Mouse (Mus musculus): ENCODE results near the gene Lipc.

Lipc gene

DNA sequence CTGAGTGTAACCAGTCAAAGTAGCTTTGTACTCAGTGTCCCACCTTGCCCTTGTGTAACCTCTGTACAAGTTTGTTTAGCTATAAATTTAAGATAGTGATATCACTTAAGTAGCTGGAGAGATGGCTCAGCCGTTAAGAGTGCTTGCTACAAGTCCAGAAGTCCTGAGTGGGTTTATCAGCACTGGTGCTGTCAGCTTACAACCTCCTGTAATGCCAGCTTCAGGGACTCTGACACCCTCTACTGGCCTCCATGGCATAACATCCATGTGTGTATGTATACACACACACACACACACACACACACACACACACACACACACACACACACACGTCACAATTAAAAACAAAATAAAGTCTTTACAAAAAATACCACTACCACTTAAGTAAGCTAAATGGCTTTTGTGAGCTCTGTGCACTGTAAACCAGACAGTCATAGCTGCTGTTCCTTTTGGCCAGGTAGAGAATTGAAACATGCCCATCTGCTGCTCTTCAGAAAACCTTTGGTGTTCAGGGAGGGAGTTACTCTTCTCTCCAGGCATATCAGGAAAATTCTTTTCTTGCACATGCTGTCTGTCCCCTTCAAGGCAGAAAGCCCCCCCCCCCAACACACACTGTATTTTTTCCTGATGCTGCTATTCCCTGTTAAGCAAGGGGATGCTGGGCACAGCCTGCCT lies 10.9 kb upstream of the Lipc start:
- ChIA-PET CTCF (interaction anchor here in 3 of 4 experiments (0.5 to 0.7 kb wide), 7 partner anchors 35 to 1656 kb away, joined by 3 to 11 read pairs (median 4); no protein-coding TSS in a partner anchor), POLR2A (interaction anchor here in 1 of 4 experiments (0.6 kb wide), 1 partner anchor 359 kb away, joined by 3 read pairs; no protein-coding TSS in a partner anchor)

DNA sequence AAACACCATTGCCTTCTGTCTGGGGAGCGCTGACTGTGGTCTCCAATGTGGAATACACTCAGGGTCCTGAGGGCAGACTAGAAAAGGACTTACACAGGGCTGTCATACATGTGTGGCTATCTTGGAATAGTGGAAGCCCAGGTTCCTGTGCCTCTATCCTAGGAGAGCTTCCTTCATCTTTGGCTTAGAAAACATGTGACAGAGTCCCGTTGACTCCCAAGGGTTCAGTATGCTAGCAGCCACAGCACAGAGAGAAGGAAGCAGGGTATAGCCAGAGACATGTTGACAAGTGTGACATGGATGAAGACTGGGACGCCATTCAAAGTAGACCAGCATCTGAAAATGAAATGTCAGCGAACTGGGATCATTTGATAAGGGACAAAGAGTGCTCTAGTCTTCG lies 8.3 kb upstream of the Lipc start:
- CTCF ChIA-PET: no interaction called here
- POLR2A ChIA-PET: interaction anchor here in 1 of 4 experiments (0.6 kb wide), 1 partner anchor 112 kb away, joined by 3 read pairs; no protein-coding TSS in a partner anchor

DNA sequence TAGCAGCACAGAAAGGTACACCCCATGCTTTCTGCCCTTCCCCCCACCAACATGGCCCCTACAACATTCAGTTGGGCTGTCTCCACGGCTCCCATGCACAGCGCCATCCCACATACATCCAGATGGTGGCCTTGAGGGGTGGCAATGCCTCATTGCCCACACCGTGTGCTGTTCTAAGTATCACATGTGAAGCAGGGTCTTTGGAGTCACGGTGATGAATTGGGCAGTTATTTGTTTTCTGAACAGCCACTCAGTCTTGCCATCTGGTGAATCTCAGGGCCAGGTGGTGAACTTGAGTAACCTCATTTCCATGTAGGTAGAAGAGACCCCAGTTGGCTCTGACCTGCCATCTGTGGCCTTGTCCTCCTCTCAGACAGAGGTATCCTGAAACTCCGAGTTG lies 7.8 kb upstream of the Lipc start:
- CTCF ChIA-PET: no interaction called here
- POLR2A ChIA-PET: no interaction called here

GRCm38 (mm10) chr9:70959447-70959846 lies 7.4 kb upstream of the Lipc start:
- CTCF ChIA-PET: no interaction called here
- POLR2A ChIA-PET: no interaction called here

DNA sequence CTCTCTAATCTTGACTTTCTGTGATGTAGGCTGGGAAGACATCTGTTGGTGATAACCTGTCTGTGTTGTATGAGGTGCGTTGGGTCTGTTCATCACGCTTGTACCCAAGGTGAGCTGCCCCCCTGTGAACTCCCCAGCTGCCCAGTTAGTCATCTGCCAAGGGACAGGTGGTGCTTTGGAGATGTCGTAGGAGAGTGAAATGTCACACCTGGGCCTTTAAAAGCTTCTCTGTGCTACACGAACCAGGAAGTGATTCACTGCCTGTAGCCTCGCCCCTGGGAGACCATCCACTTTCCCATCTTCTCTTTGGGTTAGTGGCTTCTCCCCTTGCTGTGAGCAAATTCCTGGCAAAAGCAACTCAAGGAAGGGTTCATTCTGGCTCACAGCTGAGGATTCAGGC lies 6.4 kb upstream of the Lipc start:
- CTCF ChIA-PET: no interaction called here
- POLR2A ChIA-PET: interaction anchor here in 1 of 4 experiments (0.8 kb wide), 1 partner anchor 301 kb away, joined by 4 read pairs; no protein-coding TSS in a partner anchor

- ChIA-PET CTCF (interaction anchor here in 1 of 4 experiments (0.6 kb wide), 2 partner anchors 46 to 346 kb away, joined by 3 to 10 read pairs; no protein-coding TSS in a partner anchor), POLR2A (interaction anchor here in 1 of 4 experiments (0.8 kb wide), 1 partner anchor 300 kb away, joined by 4 read pairs; no protein-coding TSS in a partner anchor)
These were observed 5.7 kb upstream of the Lipc start for GRCm38 (mm10) chr9:70957717-70958116.

GRCm38 (mm10) chr9:70954226-70954625 lies 2.2 kb upstream of the Lipc start:
- POLR2A ChIA-PET: interaction anchor here in 1 of 4 experiments (0.6 kb wide), 1 partner anchor 1988 kb away, joined by 4 read pairs; no protein-coding TSS in a partner anchor
- CTCF ChIA-PET: no interaction called here

DNA sequence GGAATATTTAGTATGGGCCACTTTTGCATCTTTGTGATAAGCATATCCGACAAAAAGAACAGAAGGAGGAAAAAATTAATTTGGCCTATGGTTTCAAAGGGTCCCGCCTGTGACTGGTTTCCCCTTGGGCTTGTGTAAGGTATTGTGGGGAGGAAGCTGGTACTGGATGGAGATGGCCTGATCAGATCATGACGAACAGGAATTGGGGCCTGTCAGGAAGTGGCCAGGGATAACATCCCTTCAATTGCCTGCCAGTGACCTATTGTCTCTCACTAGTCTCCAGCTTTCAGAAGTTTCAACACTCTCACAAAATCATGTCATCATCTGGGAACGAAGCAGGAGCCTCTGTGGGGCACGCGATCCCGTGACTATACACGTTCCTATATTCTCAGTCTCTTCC lies 2.7 kb downstream of the Lipc start:
- ChIA-PET CTCF (no interaction called here), POLR2A (interaction anchor here in 1 of 4 experiments (0.6 kb wide), 1 partner anchor 17 kb away, joined by 3 read pairs; no protein-coding TSS in a partner anchor)

- ChIA-PET POLR2A (interaction anchor here in 1 of 4 experiments (0.6 kb wide), 1 partner anchor 15 kb away, joined by 9 read pairs; no protein-coding TSS in a partner anchor), CTCF (no interaction called here)
These were observed 4.7 kb downstream of the Lipc start for GRCm38 (mm10) chr9:70947312-70947711.

DNA sequence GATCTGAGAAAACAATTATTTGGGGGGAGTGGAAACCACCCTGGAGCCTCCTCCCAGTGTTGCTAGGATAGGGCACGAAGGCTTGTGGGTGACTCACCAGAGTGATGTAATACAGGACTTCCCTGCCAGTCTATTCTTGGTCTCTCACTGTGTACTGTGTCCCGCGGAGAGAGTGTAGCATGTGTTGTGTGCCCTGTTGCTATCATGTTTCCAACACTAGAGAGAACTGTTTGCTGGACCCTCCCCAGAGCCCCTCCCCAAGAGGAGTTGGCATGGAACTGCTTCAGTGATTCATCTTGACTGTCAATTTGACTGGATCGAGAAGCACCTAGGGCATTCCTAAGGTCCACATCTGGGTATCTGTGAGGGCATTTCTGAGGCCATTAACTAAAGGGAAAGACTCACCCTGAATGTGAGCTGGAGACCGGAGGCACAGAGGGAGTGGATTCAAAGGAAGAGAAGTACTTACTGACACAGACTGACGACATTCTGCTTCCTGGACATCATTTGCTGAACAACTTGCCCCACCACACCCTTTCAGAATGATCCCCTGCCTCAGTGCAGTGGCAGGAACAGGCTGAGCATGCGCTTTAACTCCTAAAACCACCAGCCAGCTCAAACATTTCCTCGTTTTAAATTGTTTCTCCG lies 9.2 kb downstream of the Lipc start:
- ChIA-PET CTCF (no interaction called here), POLR2A (no interaction called here)

- CTCF ChIA-PET: interaction anchor here in 1 of 4 experiments (0.6 kb wide), 1 partner anchor 8 kb away, joined by 3 read pairs; no protein-coding TSS in a partner anchor
- POLR2A ChIA-PET: interaction anchor here in 1 of 4 experiments (0.6 kb wide), 1 partner anchor 1265 kb away, joined by 3 read pairs; no protein-coding TSS in a partner anchor
These were observed 12.1 kb downstream of the Lipc start for GRCm38 (mm10) chr9:70939752-70940501.

DNA sequence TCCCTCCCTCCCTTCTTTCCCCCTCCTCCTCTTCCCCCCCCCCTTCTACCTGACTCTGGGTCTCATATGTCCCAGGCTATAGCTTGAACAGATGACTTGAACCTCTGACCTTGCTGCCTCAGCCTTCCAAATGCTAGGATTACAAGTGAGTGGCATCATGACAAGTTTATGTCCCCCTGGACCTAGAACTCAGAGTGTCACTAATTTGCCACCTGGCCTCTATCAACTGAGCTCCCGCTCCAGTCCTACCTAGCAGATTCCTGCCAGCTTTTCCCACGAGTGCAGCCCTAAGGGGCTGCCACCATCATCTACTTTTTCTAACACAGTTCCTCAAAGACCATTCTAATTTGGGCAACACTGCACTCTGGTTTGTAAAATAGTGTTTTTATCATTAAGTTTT lies 13.2 kb downstream of the Lipc start:
- ChIA-PET POLR2A (interaction anchor here in 2 of 4 experiments (0.5 kb wide), 2 partner anchors 11 to 522 kb away, joined by 3 to 5 read pairs; no protein-coding TSS in a partner anchor), CTCF (interaction anchor here in 1 of 4 experiments (1.1 kb wide), 1 partner anchor 9 kb away, joined by 3 read pairs; no protein-coding TSS in a partner anchor)

DNA sequence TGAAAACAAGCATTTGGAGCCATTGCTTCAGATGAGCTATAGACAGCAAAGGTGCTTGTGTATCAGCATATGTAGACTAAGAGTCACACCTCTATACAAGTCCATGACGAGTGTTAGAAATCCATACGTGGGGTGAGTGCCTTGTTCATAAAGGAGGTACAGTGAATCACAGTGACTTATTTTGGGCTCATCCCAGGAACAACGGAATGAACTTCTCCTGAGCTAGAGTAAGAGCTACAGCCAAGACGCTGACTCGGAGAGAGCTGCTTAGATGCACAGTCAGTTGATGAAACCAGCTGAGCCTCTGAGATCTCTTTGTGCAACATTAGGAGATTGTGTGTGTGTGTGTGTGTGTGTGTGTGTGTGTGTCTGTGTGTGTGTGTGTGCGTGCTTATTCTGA lies 13.9 kb downstream of the Lipc start:
- ChIA-PET POLR2A (interaction anchor here in 3 of 4 experiments (0.5 to 1.1 kb wide), 3 partner anchors 11 to 1737 kb away, joined by 3 to 5 read pairs (median 4); no protein-coding TSS in a partner anchor), CTCF (interaction anchor here in 1 of 4 experiments (1.1 kb wide), 1 partner anchor 8 kb away, joined by 3 read pairs; no protein-coding TSS in a partner anchor)

GRCm38 (mm10) chr9:70934587-70935295 lies 17.3 kb downstream of the Lipc start:
- ChIA-PET CTCF (no interaction called here), POLR2A (no interaction called here)

GRCm38 (mm10) chr9:70930641-70931020 lies 21.4 kb downstream of the Lipc start:
- ChIA-PET CTCF (interaction anchor here (0.5 to 1.1 kb wide), 18 partner anchors 8 to 484 kb away, joined by 3 to 7 read pairs (median 4); partner anchors contain the start of genes Adam10 (in 1 of the 4), Lipc (in 1 of the 4) and Mindy2 (in 1 of the 4)), POLR2A (no interaction called here)

GRCm38 (mm10) chr9:70929840-70930640 lies 22.0 kb downstream of the Lipc start:
- ChIA-PET CTCF (interaction anchor here (0.5 to 1.1 kb wide), 22 partner anchors 9 to 483 kb away, joined by 3 to 7 read pairs (median 3); partner anchors contain the start of genes Adam10 (in 1 of the 4), Lipc (in 1 of the 4) and Mindy2 (in 1 of the 4)), POLR2A (no interaction called here)

GRCm38 (mm10) chr9:70928472-70928871 lies 23.6 kb downstream of the Lipc start:
- ChIA-PET CTCF (interaction anchor here in 1 of 4 experiments (0.7 kb wide), 1 partner anchor 37 kb away, joined by 3 read pairs; no protein-coding TSS in a partner anchor), POLR2A (no interaction called here)

All from embryonic stem cell, embryonic (primary cell).